8 mouse cellular contexts compared by ENCODE assay signal in the genomic region with DNA sequence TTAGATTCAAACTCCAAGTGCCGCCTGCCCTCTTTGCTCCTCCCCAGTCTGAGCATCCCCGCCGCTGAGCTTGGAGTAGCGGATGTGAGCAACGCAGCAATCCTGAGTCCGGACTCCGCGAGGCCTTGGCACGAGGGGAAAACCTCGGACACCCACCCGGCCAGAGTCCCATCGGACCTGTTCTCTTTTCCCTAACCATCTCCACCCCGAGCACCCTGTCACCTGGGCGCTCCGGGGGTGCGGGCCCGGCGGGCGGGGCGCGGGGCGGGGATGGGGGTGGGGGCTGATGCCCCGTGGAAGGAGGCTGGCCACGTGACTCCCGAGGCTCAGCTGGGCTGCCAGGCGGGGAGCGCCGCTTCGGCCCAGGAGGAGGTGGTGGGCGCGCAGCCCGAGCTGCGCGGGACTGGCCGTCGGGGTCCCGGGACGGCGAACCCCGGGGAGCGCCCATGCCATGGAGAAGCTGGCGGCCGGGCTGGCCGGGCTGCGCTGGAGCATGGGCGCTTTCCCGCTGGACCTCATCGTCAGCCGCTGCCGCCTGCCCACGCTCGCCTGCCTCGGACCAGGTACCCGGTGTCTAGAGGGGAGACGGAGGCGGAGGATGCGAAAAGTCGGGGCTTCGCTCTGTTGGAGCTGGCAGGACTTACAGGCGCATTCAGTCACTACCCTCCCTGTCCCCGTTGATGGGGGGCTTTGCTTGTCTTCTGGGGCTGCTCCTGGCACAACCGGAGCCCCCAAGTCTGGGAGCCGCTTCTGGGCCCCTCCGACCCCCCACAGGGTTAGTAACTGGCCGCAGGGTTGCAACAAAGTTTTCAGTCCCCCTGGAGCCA. TPM values are rescaled to one million over a fixed set of nuclear protein-coding genes. Genes with fewer than 3 reads are reported as not detected.
A peak's percentile ranks its signal among the peaks of the same experiment; 100 is the strongest.
DNase-seq lines count a peak whose midpoint lies in the region; ATAC-seq and TF ChIP-seq lines count a peak whose summit lies in the region.

Gene Garem2, plus strand, starts transcription at position 321 of the 827 bp plus-strand sequence.

- intact Hi-C loops in heart, postnatal 25 days (cut with DNase I), result no loop called here

- TF ChIP-seq CTCF in E14TG2a.4 (conservative IDR thresholded peaks at IDR 0.05; ENCODE audit: low read length), result no peak
- TF ChIP-seq CTCF in testis, adult 2 months (IDR thresholded peaks at IDR 0.05; ENCODE audit: control insufficient read depth, insufficient read depth, insufficient replicate concordance, low read depth, low read length), result no peak

- no peak within 1 kb of the TSS for H3K27ac ChIP-seq in heart, embryonic 12.5 days (ENCODE audit: poor library complexity, severe bottlenecking)
- H3K27ac ChIP-seq in embryonic facial prominence, embryonic 12.5 days, result no peak within 1 kb of the TSS
- no peak within 1 kb of the TSS for H3K27ac ChIP-seq in intestine, embryonic 15.5 days
- no peak within 1 kb of the TSS for H3K27ac ChIP-seq in testis, adult 2 months (ENCODE audit: control insufficient read depth, insufficient read depth, low read depth, low read length)

- H3K27me3 ChIP-seq in heart, embryonic 12.5 days (replicated peaks), result peaks cover 82% of the 10 kb centered on the region
- peaks cover 65% of the 10 kb centered on the region for H3K27me3 ChIP-seq in E14TG2a.4 (ENCODE audit: insufficient read depth, low read length)
- H3K27me3 ChIP-seq in embryonic facial prominence, embryonic 12.5 days, result peaks cover 65% of the 10 kb centered on the region
- peaks cover 44% of the 10 kb centered on the region for H3K27me3 ChIP-seq in intestine, embryonic 15.5 days (replicated peaks)
- peaks cover 2% of the 10 kb centered on the region for H3K27me3 ChIP-seq in testis, adult 2 months (ENCODE audit: control insufficient read depth, insufficient read depth, low read length)

- no peak for DNase-seq in heart, postnatal 25 days (ENCODE audit: low spot score)
- peak; percentile 39 for DNase-seq in lung, postnatal 10 days

- H3K4me2 ChIP-seq in heart, embryonic 12.5 days, result peak within 1 kb of the TSS; percentile 86
- peak within 1 kb of the TSS; percentile 94 for H3K4me2 ChIP-seq in embryonic facial prominence, embryonic 12.5 days (replicated peaks)
- H3K4me2 ChIP-seq in intestine, embryonic 15.5 days (replicated peaks), result peak within 1 kb of the TSS; percentile 97

- peak within 1 kb of the TSS; percentile 42; the same call in 1 of the 2 replicates for H3K9ac ChIP-seq in heart, embryonic 12.5 days
- peak within 1 kb of the TSS; percentile 48 for H3K9ac ChIP-seq in embryonic facial prominence, embryonic 12.5 days
- peak within 1 kb of the TSS; percentile 42 for H3K9ac ChIP-seq in intestine, embryonic 15.5 days

- H3K36me3 ChIP-seq in heart, embryonic 12.5 days, result no peaks in the 10 kb centered on the region
- no peaks in the 10 kb centered on the region for H3K36me3 ChIP-seq in E14TG2a.4 (ENCODE audit: insufficient read depth, low read length)
- H3K36me3 ChIP-seq in embryonic facial prominence, embryonic 12.5 days, result no peaks in the 10 kb centered on the region; the same call in 1 of the 2 replicates
- no peaks in the 10 kb centered on the region for H3K36me3 ChIP-seq in intestine, embryonic 15.5 days
- H3K36me3 ChIP-seq in testis, adult 2 months (ENCODE audit: control insufficient read depth, insufficient read depth, low read length), result no peaks in the 10 kb centered on the region

- no peak for TF ChIP-seq POLR2A in testis, adult 2 months (IDR thresholded peaks at IDR 0.05; ENCODE audit: control insufficient read depth, low read depth, low read length)

- H3K4me3 ChIP-seq in heart, embryonic 12.5 days, result peak within 1 kb of the TSS; percentile 56
- peak within 1 kb of the TSS; percentile 84 for H3K4me3 ChIP-seq in E14TG2a.4 (replicated peaks; ENCODE audit: low read length)
- peak within 1 kb of the TSS; percentile 54 for H3K4me3 ChIP-seq in embryonic facial prominence, embryonic 12.5 days
- peak within 1 kb of the TSS; percentile 49 for H3K4me3 ChIP-seq in intestine, embryonic 15.5 days (replicated peaks)
- H3K4me3 ChIP-seq in testis, adult 2 months (ENCODE audit: control insufficient read depth, low read depth, low read length), result peak within 1 kb of the TSS; percentile 73

- under 1% methylated on average over 65 of the region's 65 CpGs for WGBS in heart, embryonic 12.5 days
- WGBS in embryonic facial prominence, embryonic 12.5 days, result under 1% methylated on average over 62 of the region's 65 CpGs
- 2% methylated on average over 59 of the region's 65 CpGs for WGBS in intestine, embryonic 15.5 days

- peak; percentile 45; the same call in 1 of the 2 replicates for ATAC-seq in heart, embryonic 12.5 days (ENCODE audit: insufficient number of reproducible peaks, low FRiP score)
- ATAC-seq in embryonic facial prominence, embryonic 12.5 days (ENCODE audit: insufficient number of reproducible peaks, insufficient read depth, low FRiP score, low TSS enrichment), result no peak; the same call in 1 of the 2 replicates
- ATAC-seq in intestine, embryonic 15.5 days, result 0 out of 2 replicates have a peak, but pooled peaks have one; percentile 18
- no peak for ATAC-seq in erythroid progenitor cell, adult 5-6 weeks (replicated peaks; ENCODE audit: low FRiP score, poor library complexity, severe bottlenecking)

- H3K4me1 ChIP-seq in heart, embryonic 12.5 days (replicated peaks), result peaks cover 27% of the 10 kb centered on the region
- peaks cover 43% of the 10 kb centered on the region for H3K4me1 ChIP-seq in E14TG2a.4 (replicated peaks; ENCODE audit: low read depth, low read length)
- H3K4me1 ChIP-seq in embryonic facial prominence, embryonic 12.5 days, result peaks cover 28% of the 10 kb centered on the region
- H3K4me1 ChIP-seq in intestine, embryonic 15.5 days (replicated peaks), result peaks cover 16% of the 10 kb centered on the region
- peaks cover 6% of the 10 kb centered on the region for H3K4me1 ChIP-seq in testis, adult 2 months (ENCODE audit: control insufficient read depth, insufficient read depth, low read length)

- H3K9me3 ChIP-seq in heart, embryonic 12.5 days (replicated peaks), result peaks cover 9% of the 10 kb centered on the region; the same call in 1 of the 2 replicates
- H3K9me3 ChIP-seq in E14TG2a.4 (ENCODE audit: low read length), result no peaks in the 10 kb centered on the region
- 0 out of 2 replicates have a peak, but pooled peaks cover 3% of the 10 kb centered on the region for H3K9me3 ChIP-seq in embryonic facial prominence, embryonic 12.5 days
- H3K9me3 ChIP-seq in intestine, embryonic 15.5 days, result no peaks in the 10 kb centered on the region

RNA-seq across cellular contexts. Expression of gene Garem2, which starts in this region (rescaled TPM):
- 0.40 and 0.51 TPM in 2 replicates for polyA plus RNA-seq in heart, embryonic 12.5 days (2016; fragmentation: Nextera tagmentation; extraction: Ambion mirVana)
- total RNA-seq in heart, postnatal 25 days (2021), result under 1 TPM; 0.05 to 0.11 TPM
- 2.1 and 3.1 TPM in 2 replicates for polyA plus RNA-seq in embryonic facial prominence, embryonic 12.5 days (2016; fragmentation: Nextera tagmentation; extraction: Ambion mirVana)
- 0.53 and 0.57 TPM in 2 replicates for polyA plus RNA-seq in intestine, embryonic 15.5 days (2015; fragmentation: Nextera tagmentation; extraction: Ambion mirVana)
- 0.71 and 0.78 TPM in 2 replicates for polyA plus RNA-seq in testis, adult 2 months (2012; rRNA removed)
- not detected in 2 replicates for total RNA-seq in erythroid progenitor cell, adult 5-6 weeks (2015; ENCODE audit: low replicate concordance)
- total RNA-seq in erythroid progenitor cell, adult 5-6 weeks (2017; ENCODE audit: low replicate concordance), result not detected in 2 replicates

Comparison
In these comparisons a context has a peak if more than half of its experiments do, and no peak if none do; other contexts are left out.
1. Peak in ATAC-seq, H3K4me3 ChIP-seq, H3K9ac ChIP-seq and H3K4me2 ChIP-seq in heart, embryonic 12.5 days; RNA of the gene not detected or under 1 TPM.
2. Peak in ATAC-seq, H3K4me3 ChIP-seq, H3K9ac ChIP-seq and H3K4me2 ChIP-seq in intestine, embryonic 15.5 days; RNA of the gene not detected or under 1 TPM.